Mouse (Mus musculus): ENCODE data around the gene Gli3.

- TF ChIP-seq CTCF (IDR thresholded peaks at IDR 0.05; ENCODE audit: low read depth) = no peak
- no peak for TF ChIP-seq EP300 (IDR thresholded peaks at IDR 0.05; ENCODE audit: low read depth)
Observed at GRCm38 (mm10) chr13:15618051-15618692, 155.1 kb downstream of the Gli3 start.
